Mouse (Mus musculus) ES-E14 (cell line): ENCODE results near the gene Pik3ap1.

ENCODE experiments used
- CHD2 ChIP-seq: IDR thresholded peaks from 2 replicates; pipeline ENCODE4 v1.6.1; 2014; ENCODE audit warnings: mild to moderate bottlenecking, low read depth, low read length, inconsistent platforms
- MAFK ChIP-seq: IDR thresholded peaks from 2 replicates; pipeline ENCODE4 v1.6.1; 2014; ENCODE audit warnings: mild to moderate bottlenecking, low read depth, low read length, inconsistent platforms; ENCODE audit not compliant: insufficient read depth
- ZC3H11A ChIP-seq: IDR thresholded peaks from 2 replicates; pipeline ENCODE4 v1.6.1; 2012; ENCODE audit warnings: low read depth, mild to moderate bottlenecking, inconsistent platforms, low read length, borderline replicate concordance
- ZNF384 ChIP-seq: IDR thresholded peaks from 2 replicates; pipeline ENCODE4 v1.6.1; 2012; ENCODE audit warnings: low read depth, low read length, inconsistent platforms

DNA sequence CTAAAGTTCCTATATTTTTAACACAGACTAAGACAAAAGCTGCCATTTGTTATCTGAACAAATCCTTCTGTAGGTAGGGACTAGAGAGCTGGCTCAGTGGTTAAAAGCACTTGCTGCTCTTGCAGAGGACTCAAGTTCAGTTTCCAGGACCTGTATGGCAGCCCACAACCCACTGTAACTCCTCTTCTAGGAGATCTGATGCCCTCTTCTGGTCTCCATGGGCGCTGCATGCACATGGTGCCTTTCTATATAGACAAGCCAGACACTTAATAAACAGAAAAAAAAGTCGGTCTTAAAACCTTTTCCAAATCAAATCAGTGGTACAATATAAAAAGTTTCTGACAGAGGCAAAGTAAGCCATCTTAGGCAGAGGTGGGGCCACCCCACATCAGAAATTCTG lies 126.2 kb downstream of the Pik3ap1 start:
- TF ChIP-seq ZNF384 (no peak), CHD2 (no peak), ZC3H11A (no peak), MAFK (no peak)
